Mouse (Mus musculus) spleen, postnatal 36 days (tissue): ENCODE measurements around the gene Spire2.

Experiments
- DNase-seq, 2 experiments: peaks; one replicate each; pipeline ENCODE4 v3.0.0; 2022; ENCODE audit warnings: low spot score in 2 of 2, mixed read lengths in 1 of 2

The Spire2 gene

GRCm38 (mm10) chr8:123416944-123417555 is 84.5 kb downstream of the Spire2 start:
- no peak for DNase-seq
